Mouse (Mus musculus) erythroblast, embryonic 14.5 days (primary cell): Measurements from ENCODE around the gene Cadm4.

Source experiments
- GATA1 ChIP-seq: IDR thresholded peaks from 2 replicates; pipeline ENCODE4 v1.6.1; 2012; ENCODE audit warnings: low read length, inconsistent platforms, mixed read lengths
- TAL1 ChIP-seq: IDR thresholded peaks from 3 replicates; pipeline ENCODE4 v1.6.1; 2012; ENCODE audit warnings: low read length, inconsistent platforms, mixed read lengths

GRCm38 (mm10) chr7:24530062-24530931, 48.5 kb downstream of the Cadm4 start, which contains the start of gene Irgq:
- TF ChIP-seq GATA1 (no peak), TAL1 (no peak)
